Mouse (Mus musculus) cerebellum, adult 9-11 months (tissue): Measurements from ENCODE around the gene Iltifb.
"Not testable (repeated sequence)": the region's sequence is repeated elsewhere in the genome, so short reads cannot be mapped to it uniquely, and the experiment has no call there.

Experiments used
- DNase-seq: peaks from one replicate; pipeline ENCODE4 v3.0.0; 2022

The Iltifb gene

DNA sequence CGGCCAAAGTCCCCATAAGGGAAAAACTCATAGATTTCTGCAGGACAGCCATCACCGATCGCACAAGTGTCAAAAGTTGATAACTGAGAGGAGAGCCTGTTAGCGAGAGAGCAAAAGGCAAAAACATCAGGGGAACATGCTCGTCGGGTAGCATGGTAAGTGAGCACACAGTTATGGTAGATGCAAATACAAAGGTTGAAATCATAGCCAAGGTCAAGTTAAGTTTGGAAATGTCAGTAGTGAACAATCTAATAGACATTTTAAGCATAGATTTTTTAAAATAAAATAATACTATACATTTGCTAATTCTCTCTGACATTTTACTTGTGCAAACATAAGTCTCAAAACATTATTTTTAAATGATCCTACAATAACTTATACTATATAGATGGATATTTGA, at the start of gene Iltifb:
TSS of gene Iltifb (minus strand) at position 101 of the 400 bp plus-strand sequence.
- no peak for DNase-seq

DNA sequence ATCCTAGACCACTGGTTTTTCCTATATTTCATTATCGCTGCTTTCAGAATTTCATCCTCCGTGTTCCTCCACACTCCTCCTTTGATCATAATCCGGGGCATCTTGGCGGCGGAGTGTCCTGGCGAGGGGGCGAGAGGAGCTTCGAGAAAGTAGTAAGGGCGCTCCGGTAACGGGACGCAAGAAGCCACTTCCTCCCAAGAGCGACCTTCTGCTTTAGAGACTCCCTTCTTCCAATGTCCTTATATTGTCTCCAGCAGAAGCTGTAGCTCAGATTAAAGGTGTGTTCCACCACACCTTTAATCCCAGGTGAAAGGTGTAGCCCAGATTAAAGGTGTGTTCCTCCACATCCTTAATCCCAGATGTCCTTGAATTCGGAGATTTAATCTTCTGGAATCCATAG, 48.3 kb upstream of the Iltifb start, which contains the start of gene Gm9046:
TSS of gene Gm9046 (minus strand) at position 101 of the 400 bp plus-strand sequence.
- DNase-seq = not testable (repeated sequence)

DNA sequence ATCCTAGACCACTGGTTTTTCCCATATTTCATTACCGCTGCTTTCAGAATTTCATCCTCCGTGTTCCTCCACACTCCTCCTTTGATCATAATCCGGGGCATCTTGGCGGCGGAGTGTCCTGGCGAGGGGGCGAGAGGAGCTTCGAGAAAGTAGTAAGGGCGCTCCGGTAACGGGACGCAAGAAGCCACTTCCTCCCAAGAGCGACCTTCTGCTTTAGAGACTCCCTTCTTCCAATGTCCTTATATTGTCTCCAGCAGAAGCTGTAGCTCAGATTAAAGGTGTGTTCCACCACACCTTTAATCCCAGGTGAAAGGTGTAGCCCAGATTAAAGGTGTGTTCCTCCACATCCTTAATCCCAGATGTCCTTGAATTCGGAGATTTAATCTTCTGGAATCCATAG, 42.9 kb upstream of the Iltifb start, which contains the start of gene Gm9045:
TSS of gene Gm9045 (minus strand) at position 101 of the 400 bp plus-strand sequence.
- not testable (repeated sequence) for DNase-seq

DNA sequence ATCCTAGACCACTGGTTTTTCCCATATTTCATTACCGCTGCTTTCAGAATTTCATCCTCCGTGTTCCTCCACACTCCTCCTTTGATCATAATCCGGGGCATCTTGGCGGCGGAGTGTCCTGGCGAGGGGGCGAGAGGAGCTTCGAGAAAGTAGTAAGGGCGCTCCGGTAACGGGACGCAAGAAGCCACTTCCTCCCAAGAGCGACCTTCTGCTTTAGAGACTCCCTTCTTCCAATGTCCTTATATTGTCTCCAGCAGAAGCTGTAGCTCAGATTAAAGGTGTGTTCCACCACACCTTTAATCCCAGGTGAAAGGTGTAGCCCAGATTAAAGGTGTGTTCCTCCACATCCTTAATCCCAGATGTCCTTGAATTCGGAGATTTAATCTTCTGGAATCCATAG, 37.5 kb upstream of the Iltifb start, which contains the start of gene Gm9044:
TSS of gene Gm9044 (minus strand) at position 101 of the 400 bp plus-strand sequence.
- DNase-seq = not testable (repeated sequence)

DNA sequence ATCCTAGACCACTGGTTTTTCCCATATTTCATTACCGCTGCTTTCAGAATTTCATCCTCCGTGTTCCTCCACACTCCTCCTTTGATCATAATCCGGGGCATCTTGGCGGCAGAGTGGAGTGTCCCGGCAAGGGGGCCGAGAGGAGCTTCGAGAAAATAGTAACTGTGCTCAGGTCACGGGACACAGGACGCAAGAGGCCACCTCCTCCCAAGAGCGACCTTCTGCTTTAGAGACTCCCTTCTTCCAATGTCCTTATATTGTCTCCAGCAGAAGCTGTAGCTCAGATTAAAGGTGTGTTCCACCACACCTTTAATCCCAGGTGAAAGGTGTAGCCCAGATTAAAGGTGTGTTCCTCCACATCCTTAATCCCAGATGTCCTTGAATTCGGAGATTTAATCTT, 32.0 kb upstream of the Iltifb start, which contains the start of gene Gm9040:
TSS of gene Gm9040 (minus strand) at position 101 of the 400 bp plus-strand sequence.
- not testable (repeated sequence) for DNase-seq

DNA sequence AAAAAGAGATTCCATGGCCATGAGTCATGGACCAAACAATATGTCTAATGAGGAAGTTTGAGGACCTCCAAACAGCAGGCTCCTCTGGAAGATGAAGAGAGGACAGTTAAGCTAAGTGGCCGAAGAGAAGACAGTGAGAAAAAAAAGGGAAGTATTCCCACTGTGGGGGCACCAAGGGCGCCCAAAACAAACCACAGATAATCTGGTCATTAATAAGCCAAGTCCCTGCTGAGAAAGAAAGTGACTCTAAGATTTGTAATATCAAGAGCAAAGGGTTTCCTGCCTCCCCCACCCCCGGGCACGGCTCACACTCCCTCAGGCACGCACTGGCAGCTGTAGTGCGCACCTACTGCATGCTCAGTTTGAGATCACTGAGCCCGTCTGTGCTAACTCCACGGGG, 24.2 kb upstream of the Iltifb start:
- DNase-seq = no peak

DNA sequence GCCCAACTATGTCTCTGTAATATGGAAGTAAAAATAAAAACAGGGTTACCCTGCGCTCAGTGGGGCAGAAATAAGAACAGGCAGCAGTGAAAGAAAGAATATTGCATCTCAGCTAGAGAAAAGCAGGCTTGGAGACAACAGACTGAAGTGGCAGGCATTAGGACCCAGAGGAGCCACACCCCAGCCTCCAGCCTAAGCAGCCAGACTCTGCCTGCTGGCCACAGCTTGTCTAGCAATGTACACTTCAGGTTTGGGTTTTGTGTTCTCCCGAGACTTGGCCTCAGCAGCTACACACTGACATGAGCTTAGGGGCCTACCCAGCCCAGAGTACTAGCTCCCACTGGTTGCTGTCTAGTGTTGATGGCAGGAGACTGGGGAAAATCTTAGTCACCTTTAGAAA, 7.3 kb upstream of the Iltifb start:
- DNase-seq = not testable (repeated sequence)

DNA sequence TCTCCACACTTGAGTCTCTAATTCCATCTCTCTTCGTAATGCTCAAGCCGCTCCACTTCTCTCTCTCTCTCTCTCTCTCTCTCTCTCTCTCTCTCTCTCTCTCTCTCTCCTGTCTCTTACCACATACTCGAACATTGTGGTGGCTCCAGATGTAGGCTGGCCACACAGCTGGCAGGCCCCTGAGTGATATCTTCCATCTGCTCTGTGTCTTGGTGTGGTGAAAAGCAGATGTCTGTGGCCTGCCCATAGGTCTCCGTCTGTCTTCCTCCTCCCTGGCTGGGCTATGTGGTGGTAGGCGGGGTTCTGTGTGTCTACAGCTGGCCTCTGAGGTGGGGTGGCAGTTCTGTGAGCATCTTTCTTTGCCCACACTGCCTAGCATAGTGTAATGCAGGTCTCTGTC, 11.8 kb downstream of the Iltifb start:
- not testable (repeated sequence) for DNase-seq

DNA sequence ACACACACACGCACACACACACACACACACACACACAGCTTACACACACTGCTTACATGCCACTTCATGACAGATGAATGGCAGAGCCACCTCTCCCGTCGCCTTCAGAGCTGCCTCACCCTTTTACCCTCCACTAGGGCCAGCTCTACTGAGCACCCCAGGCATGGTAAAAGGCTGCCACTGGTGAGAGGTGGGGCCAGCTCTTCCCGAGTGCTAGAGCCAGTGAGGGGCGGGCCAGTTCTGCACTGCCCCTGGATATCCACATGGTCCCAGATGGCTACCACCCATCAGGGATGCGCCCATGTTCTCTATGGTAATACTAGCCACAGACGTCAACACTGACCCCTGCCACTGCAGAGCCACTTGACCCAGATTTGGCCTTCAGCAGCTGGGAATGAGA, 12.3 kb downstream of the Iltifb start:
- DNase-seq = not testable (repeated sequence)

DNA sequence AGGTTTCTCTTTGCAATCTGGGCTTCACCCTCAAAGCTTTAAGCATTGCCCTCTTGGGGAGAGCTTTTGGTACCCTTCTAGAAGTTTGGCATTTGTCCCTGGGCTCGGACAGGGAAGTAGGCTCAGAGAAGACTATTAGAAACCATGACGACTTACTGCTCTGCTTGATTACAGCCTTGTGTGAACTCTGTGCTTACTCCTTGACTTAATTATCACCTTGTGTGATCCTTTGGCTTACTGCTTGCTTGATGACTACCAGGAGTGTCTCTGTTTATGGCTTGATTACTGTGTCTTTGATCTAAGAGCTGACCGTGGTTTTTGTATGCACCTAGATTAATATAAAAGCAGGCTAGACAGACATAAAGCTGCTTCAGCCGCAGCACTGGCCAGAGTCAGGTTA, 16.8 kb downstream of the Iltifb start:
- DNase-seq = not testable (repeated sequence)

DNA sequence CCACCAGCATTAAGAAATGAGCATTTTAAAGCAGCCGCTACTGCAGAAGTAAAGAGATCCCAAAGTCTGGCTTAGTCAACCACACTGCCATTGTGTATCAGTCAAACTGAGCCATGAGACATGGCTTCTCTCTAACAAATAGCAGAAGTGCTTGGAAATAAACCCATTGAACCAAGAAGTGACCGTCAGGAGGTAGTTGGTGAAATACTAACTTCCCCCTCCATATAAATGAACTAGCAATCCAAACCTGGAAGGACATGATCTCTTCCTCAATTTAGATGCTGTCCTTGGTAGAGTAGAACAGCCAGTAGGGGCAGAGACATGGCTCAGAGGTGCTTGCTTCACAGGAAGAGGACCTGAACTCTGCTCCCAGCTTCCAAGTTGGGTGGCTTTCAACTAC, 23.4 kb downstream of the Iltifb start:
- DNase-seq = not testable (repeated sequence)

DNA sequence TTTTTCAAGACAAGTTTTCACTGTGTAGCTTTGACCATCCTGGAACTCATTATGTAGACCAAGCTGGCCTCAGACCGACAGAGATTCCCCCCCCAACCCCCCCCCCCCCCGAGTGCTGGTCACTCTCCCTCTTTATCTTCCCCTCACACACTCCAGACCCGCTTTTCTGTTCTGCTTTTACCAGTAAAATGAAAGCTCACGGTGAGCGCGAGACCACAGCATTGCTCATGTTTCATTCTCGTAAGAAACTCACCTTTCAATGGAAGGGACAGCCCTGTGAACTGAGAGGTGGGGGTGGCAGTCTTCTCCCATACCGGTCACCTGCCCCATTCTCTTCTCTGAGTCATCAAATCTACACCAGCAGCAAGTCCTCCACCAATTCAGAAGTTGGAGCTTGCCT, 26.0 kb downstream of the Iltifb start:
- DNase-seq = not testable (repeated sequence)

DNA sequence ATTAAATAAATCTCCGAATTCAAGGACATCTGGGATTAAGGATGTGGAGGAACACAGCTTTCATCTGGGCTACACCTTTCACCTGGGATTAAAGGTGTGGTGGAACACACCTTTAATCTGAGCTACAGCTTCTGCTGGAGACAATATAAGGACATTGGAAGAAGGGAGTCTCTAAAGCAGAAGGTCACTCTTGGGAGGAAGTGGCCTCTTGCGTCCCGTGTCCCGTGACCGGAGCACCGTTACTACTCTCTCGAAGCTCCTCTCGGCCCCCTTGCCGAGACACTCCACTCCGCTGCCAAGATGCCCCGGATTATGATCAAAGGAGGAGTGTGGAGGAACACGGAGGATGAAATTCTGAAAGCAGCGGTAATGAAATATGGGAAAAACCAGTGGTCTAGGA, 36.5 kb downstream of the Iltifb start, which contains the start of gene Gm32802:
TSS of gene Gm32802 (plus strand) at position 301 of the 400 bp plus-strand sequence.
- not testable (repeated sequence) for DNase-seq

DNA sequence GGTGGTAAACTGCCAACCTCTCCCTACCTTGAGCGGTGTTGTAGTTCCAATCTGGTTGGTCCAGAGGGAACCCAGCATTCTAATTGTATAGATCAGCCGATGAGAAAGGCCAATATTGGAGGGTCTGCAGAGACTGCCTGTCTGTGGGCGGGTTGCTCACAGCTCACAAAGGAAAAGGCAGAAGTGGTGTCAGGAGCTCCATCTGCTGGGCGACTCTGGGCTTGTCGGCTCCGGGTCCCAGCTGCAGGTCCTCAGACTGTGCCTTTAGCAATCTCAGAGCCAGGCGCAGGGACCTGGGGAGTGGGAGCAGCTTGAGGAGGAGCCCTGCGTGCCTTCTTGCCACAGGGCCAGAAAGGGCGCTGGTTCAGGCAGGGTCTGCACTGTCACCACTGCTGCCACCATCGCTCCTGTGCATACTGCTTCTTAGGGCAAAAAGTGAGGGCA, 44.0 kb downstream of the Iltifb start:
- DNase-seq = no peak

DNA sequence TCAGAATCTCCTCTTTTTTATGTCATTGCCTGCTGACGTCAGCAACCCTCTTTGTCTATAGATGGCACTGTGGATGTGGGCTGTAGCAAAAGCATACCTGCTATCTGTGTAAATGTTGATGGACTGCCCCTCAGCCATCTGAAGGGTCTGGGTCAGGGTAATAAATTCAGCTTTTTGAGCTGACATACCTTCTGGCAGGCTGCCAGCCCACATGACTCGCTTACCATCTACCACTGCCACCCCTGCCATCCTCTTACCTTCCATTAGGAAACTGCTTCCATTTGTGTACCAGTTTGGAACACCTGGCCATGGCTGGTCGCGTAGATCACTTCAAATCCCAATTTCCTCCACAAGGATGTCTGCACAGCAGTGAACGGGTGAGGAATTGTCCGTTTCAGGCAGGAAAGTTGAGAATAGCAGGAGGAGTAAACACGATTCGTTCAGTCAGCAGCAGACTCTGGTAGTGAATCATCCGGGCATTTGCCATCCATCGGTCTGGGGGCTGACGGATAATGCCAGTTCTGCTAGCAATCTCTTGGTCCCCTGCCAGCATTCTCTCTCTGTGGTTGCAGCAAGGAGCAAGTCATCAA, 45.7 kb downstream of the Iltifb start:
- DNase-seq = not testable (repeated sequence)

DNA sequence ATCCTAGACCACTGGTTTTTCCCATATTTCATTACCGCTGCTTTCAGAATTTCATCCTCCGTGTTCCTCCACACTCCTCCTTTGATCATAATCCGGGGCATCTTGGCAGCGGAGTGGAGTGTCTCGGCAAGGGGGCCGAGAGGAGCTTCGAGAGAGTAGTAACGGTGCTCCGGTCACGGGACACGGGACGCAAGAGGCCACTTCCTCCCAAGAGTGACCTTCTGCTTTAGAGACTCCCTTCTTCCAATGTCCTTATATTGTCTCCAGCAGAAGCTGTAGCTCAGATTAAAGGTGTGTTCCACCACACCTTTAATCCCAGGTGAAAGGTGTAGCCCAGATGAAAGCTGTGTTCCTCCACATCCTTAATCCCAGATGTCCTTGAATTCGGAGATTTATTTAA, 54.2 kb downstream of the Iltifb start, which contains the start of gene Gm32717:
TSS of gene Gm32717 (minus strand) at position 101 of the 400 bp plus-strand sequence.
- not testable (repeated sequence) for DNase-seq
